Mouse (Mus musculus) limb, embryonic 11.5 days (tissue): ENCODE results near the gene Trim7. TPM values are rescaled to one million over a fixed set of nuclear protein-coding genes. Genes with fewer than 3 reads are reported as not detected.

Source experiments
- polyA plus RNA-seq: library from polyadenylated mRNA; unstranded; fragments of >200 nt; fragmentation: Nextera tagmentation; extraction: Ambion mirVana; gene quantifications from 2 replicates; pipeline ENCODE4 v1.2.1, GENCODE M21; 2014

Trim7 gene
- polyA plus RNA-seq, 1 experiment from 2014 or later: 0.25 TPM

Other genes starting within 250 kb of the Trim7 start
- gene Rack1, start 25.8 kb upstream of the Trim7 start, polyA plus RNA-seq: 805 and 864 TPM in 2 replicates
- 5.7 TPM in 2 replicates for gene Trim41, start 8.8 kb upstream of the Trim7 start, polyA plus RNA-seq
- 9.4 and 13.5 TPM in 2 replicates for gene Gm12184, start 515 bp downstream of the Trim7 start, polyA plus RNA-seq
- gene Irgm1, start 45.5 kb downstream of the Trim7 start, polyA plus RNA-seq: 1.1 and 1.7 TPM in 2 replicates
- gene Gm5431, start 76.1 kb downstream of the Trim7 start, polyA plus RNA-seq: 0.34 TPM in 1 of 2 replicates, not detected in the other
- 0.91 and 2.0 TPM in 2 replicates for gene Psme2b, start 120.0 kb downstream of the Trim7 start, polyA plus RNA-seq
- not detected in 2 replicates for gene Olfr56, start 152.7 kb downstream of the Trim7 start, polyA plus RNA-seq
- 0.12 TPM in 1 of 2 replicates, not detected in the other for gene 9930111J21Rik1, start 153.3 kb downstream of the Trim7 start, polyA plus RNA-seq
- gene Gm12185, start 166.1 kb downstream of the Trim7 start, polyA plus RNA-seq: not detected in 2 replicates
- not detected in 2 replicates for gene Tgtp1, start 168.0 kb downstream of the Trim7 start, polyA plus RNA-seq
- 0.03 and 0.17 TPM in 2 replicates for gene 9930111J21Rik2, start 225.1 kb downstream of the Trim7 start, polyA plus RNA-seq
- gene Tgtp2, start 238.1 kb downstream of the Trim7 start, polyA plus RNA-seq: not detected in 2 replicates